Mouse (Mus musculus) embryonic facial prominence, embryonic 12.5 days (tissue): ENCODE measurements around the gene Pip5k1b. TPM values are rescaled to one million over a fixed set of nuclear protein-coding genes. Genes with fewer than 3 reads are reported as not detected.

Experiments
- ATAC-seq: fragments of 200-750 bp; cut with Nextera tagmentation; 2 replicates; pipeline ENCODE4 v1.8.0; 2017; ENCODE audit not compliant: insufficient number of reproducible peaks, insufficient read depth, low FRiP score, low TSS enrichment
- H3K27ac ChIP-seq: fragments of 300-500 bp; sonication (generic); 2 replicates; pipeline ENCODE4 v1.5.1; 2016; ENCODE audit warnings: mild to moderate bottlenecking
- H3K27me3 ChIP-seq: fragments of 300-500 bp; sonication (generic); 2 replicates; pipeline ENCODE4 v1.6.1; 2016; ENCODE audit warnings: mild to moderate bottlenecking, moderate library complexity
- H3K36me3 ChIP-seq: fragments of 300-500 bp; sonication (generic); 2 replicates; pipeline ENCODE4 v1.6.1; 2016; ENCODE audit warnings: mild to moderate bottlenecking
- H3K4me1 ChIP-seq: fragments of 300-500 bp; sonication (generic); 2 replicates; pipeline ENCODE4 v1.6.1; 2016
- H3K4me2 ChIP-seq: fragments of 300-500 bp; sonication (generic); replicated peaks from 2 replicates; pipeline ENCODE4 v1.6.1; 2016; ENCODE audit warnings: mild to moderate bottlenecking, moderate library complexity
- H3K4me3 ChIP-seq: fragments of 300-500 bp; sonication (generic); 2 replicates; pipeline ENCODE4 v1.5.1; 2016; ENCODE audit warnings: mild to moderate bottlenecking
- H3K9ac ChIP-seq: fragments of 300-500 bp; sonication (generic); 2 replicates; pipeline ENCODE4 v1.6.1; 2016; ENCODE audit warnings: mild to moderate bottlenecking, moderate library complexity
- H3K9me3 ChIP-seq: fragments of 300-500 bp; sonication (generic); 2 replicates; pipeline ENCODE4 v1.6.1; 2016; ENCODE audit warnings: mild to moderate bottlenecking, moderate library complexity
- WGBS: fragments of 180-500 bp; shearing (Covaris S2); methylation state at CpG from one replicate; pipeline ENCODE4 v1.1.7; 2016; 5-methylcytosine and 5-hydroxymethylcytosine counted together
- polyA plus RNA-seq: library from polyadenylated mRNA; unstranded; fragments of >200 nt; fragmentation: Nextera tagmentation; extraction: Ambion mirVana; gene quantifications from 2 replicates; pipeline ENCODE4 v1.2.1, GENCODE M21; 2016

Pip5k1b gene
- polyA plus RNA-seq, 1 experiment from 2014 or later, result 2.0 TPM

DNA sequence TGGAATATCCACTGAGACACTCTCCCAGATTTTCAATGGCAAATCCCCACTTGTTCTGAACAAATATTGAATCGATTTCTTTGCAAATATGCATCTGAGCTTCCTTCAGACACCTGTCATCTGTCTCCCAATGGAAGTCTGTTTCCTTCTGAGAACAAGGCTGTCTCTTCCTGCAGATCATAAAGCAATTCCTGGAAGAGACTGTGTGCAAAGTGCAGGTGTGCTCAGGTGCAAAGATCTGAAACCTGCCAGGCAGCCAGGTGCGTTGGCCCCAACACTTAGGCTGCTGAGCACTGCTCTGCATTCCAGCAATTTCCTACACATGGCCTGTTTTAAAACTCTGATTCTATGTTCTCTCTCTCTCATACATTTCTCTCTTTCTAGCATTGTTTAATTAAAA, 237.9 kb downstream of the Pip5k1b start:
- no peaks in the 10 kb centered on the region for H3K36me3 ChIP-seq
- no peak overlapping the region for H3K27ac ChIP-seq
- no peak overlapping the region for H3K9ac ChIP-seq
- 83% methylated on average over 2 of the region's 2 CpGs for WGBS
- no peak for ATAC-seq
- peaks cover 2% of the 10 kb centered on the region; the same call in 1 of the 2 replicates for H3K4me1 ChIP-seq
- H3K9me3 ChIP-seq, result no peaks in the 10 kb centered on the region
- H3K4me2 ChIP-seq, result no peak overlapping the region
- H3K27me3 ChIP-seq, result no peaks in the 10 kb centered on the region
- H3K4me3 ChIP-seq, result no peak overlapping the region

DNA sequence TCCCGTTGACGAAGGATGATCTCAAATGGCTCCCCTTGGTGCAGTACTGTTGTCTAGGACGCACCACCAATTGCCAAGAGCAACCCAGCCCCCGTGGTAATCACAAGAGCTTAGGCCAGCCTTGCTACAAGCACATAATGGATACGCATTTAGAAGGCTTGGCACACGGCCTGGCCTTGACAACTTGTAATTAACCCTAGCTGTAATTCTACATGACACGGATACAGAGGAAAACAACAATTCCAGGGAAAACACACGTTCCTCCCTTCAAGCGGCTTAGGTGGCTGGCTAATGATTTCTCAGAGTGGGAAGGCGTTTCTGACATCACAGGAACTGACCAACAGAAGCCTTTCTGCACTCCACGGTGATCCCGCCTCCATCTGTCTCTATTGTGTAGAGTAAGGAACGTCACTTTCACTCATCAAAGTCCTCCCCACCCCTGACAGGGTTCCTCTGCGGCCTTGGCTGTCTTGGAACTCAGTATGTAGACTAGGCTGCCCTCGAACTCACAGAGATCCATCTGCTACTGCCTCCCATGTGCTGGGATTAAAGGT, 238.6 kb downstream of the Pip5k1b start:
- Histone ChIP-seq H3K9ac (no peak overlapping the region), H3K4me2 (no peak overlapping the region), H3K27me3 (no peaks in the 10 kb centered on the region), H3K4me3 (no peak overlapping the region), H3K9me3 (no peaks in the 10 kb centered on the region), H3K4me1 (peaks cover 2% of the 10 kb centered on the region; the same call in 1 of the 2 replicates), H3K27ac (no peak overlapping the region), H3K36me3 (no peaks in the 10 kb centered on the region)
- 55% methylated on average over 15 of the region's 15 CpGs for WGBS
- no peak for ATAC-seq

DNA sequence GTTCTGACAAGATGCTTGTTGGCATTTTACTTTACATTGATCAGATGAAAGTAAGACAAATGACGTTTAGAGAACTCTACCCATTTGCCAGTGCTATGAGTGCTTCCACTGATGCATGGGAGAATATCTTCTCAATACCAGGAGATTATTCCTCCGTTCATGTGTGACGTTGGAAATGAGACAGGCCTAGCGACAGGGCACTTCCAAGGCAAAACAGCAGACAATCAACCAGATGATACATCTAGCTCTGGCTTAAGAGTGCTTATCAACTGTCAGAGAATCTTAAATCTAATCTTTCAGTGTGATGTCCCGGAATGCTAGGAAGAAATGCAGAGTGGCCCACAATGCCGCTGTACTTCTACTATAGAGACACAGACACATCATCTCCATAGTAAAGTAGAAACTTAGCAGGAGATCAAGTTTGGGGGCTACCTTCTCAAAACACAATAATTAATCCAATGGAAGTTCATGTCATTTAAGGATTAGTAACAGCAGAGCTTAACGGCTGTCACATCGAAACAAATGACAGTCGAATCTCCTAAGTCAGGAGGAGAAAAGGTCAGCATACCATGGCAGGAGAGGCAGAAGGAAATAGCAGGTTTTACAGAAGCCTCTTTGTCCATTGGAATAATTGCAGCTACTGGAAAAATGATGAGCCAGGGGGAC, 239.5 kb downstream of the Pip5k1b start:
- 63% methylated on average over 9 of the region's 9 CpGs for WGBS
- Histone ChIP-seq H3K4me1 (peaks cover 2% of the 10 kb centered on the region; the same call in 1 of the 2 replicates), H3K27ac (no peak overlapping the region), H3K9ac (no peak overlapping the region), H3K27me3 (no peaks in the 10 kb centered on the region), H3K4me2 (no peak overlapping the region), H3K4me3 (no peak overlapping the region), H3K9me3 (no peaks in the 10 kb centered on the region), H3K36me3 (no peaks in the 10 kb centered on the region)
- no peak for ATAC-seq

DNA sequence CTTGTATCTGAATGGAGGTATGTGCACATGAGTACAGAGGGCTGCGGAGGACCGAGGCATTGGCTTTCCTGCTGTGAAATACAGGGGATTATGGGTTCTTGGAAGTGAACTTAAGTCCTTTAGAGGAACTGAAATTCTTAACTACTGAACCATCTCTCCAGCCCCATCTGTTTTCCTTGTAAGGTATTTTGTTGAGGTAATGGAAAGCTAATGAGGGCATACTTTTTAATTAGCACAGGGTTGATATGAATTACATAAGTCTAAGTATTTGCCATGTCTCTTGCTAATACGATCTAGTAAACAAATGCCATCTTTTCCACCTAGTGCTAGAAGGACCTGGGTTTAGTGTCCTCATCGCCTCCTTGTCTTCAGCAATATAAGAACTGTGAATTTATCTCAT, 240.4 kb downstream of the Pip5k1b start:
- WGBS, result 90% methylated on average over 4 of the region's 4 CpGs
- H3K9me3 ChIP-seq, result no peaks in the 10 kb centered on the region
- ATAC-seq, result no peak
- no peaks in the 10 kb centered on the region for H3K36me3 ChIP-seq
- H3K4me1 ChIP-seq, result peaks cover 2% of the 10 kb centered on the region; the same call in 1 of the 2 replicates
- no peak overlapping the region for H3K4me2 ChIP-seq
- no peak overlapping the region for H3K4me3 ChIP-seq
- H3K27ac ChIP-seq, result no peak overlapping the region
- H3K9ac ChIP-seq, result no peak overlapping the region
- H3K27me3 ChIP-seq, result no peaks in the 10 kb centered on the region

DNA sequence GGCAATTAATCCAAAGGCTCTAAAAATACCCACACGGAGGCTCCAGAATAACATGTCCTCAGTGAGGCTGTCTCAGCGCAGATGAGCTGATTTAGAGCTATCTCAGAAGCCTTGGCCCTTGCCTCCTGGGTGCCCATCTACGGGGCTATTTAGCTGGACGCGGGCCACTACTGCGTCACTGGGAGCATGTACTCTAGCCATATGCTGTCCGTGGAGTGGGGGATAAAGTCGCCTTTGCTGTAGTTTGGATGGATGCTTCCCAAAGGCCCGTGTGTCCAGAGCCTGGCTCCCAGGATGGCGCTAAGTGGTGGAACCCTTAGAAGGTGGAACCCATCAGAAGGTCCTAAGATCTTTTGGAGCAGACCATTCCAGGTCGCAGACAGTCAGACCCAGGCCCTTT, 241.0 kb downstream of the Pip5k1b start:
- no peak overlapping the region for H3K9ac ChIP-seq
- WGBS, result 94% methylated on average over 11 of the region's 11 CpGs
- no peaks in the 10 kb centered on the region for H3K36me3 ChIP-seq
- ATAC-seq, result no peak
- no peaks in the 10 kb centered on the region for H3K9me3 ChIP-seq
- no peaks in the 10 kb centered on the region for H3K27me3 ChIP-seq
- H3K4me1 ChIP-seq, result peaks cover 2% of the 10 kb centered on the region; the same call in 1 of the 2 replicates
- no peak overlapping the region for H3K4me3 ChIP-seq
- H3K4me2 ChIP-seq, result no peak overlapping the region
- H3K27ac ChIP-seq, result no peak overlapping the region

DNA sequence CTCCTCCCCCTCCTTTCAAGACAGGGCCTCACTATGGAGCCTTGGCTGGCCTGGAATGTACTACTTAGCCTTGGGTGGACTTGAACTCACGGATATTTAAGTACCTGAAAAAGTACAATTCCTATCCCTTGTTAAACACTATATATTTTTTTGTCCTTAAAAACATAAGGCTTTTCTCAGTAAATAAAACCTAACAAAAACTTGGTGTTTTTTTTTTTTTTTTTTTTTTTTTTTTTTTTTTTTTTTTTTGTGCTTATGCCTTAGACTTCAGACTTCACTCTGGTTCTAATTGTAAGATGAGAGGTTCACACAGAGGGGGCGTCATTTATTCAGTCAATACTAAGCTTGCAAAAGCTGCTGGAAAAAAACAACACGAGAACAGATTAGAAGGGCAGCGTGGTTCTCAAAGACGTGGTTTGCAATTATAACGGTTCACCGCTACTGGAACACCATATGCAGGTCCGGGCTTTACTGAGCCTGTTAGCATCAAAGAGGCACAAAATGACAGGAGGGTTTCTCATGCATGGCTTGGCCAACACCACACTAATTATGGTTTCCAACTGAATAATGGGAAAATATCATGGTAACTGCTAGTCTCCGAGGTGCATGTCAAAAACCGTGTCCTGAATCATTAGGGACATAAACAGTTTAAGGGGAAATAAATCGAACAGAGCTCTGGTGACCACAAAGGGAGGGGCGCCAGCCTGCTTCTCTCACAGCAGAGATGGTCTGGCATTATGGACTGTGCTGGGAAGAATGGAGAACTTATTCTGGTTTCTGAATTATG, 242.9 kb downstream of the Pip5k1b start:
- 63% methylated on average over 12 of the region's 12 CpGs for whole genome bisulfite sequencing
- H3K27me3 ChIP-seq, result no peaks in the 10 kb centered on the region
- peak; percentile 75; the same call in 1 of the 2 replicates for ATAC-seq
- H3K36me3 ChIP-seq, result no peaks in the 10 kb centered on the region
- H3K4me1 ChIP-seq, result peaks cover 7% of the 10 kb centered on the region; the same call in 1 of the 2 replicates
- H3K9ac ChIP-seq, result no peak overlapping the region
- H3K4me2 ChIP-seq, result no peak overlapping the region
- no peak overlapping the region for H3K4me3 ChIP-seq
- H3K27ac ChIP-seq, result no peak overlapping the region
- H3K9me3 ChIP-seq, result no peaks in the 10 kb centered on the region

DNA sequence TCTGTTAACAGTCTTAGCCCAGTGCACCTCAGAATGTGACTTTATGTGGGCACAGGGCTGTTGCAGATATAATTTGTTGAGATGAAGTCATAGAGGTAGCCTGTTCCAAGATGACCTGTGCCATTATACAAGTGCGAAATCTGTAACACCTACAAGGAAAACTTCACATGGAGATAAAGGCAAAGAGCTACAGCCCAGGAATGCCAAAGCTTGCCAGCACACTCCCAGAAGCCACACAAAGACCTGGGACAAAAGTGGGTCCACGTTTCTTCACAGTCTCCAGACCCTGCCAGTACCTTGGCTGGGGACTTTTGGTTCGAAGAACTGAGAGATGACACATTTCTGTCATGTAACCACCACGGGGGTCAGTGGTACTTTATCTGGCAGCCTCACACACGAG, 243.6 kb downstream of the Pip5k1b start:
- Histone ChIP-seq H3K4me3 (no peak overlapping the region), H3K4me1 (peaks cover 9% of the 10 kb centered on the region; the same call in 1 of the 2 replicates), H3K27ac (no peak overlapping the region), H3K9ac (no peak overlapping the region), H3K36me3 (no peaks in the 10 kb centered on the region), H3K9me3 (no peaks in the 10 kb centered on the region), H3K4me2 (no peak overlapping the region), H3K27me3 (no peaks in the 10 kb centered on the region)
- WGBS, result 77% methylated on average over 5 of the region's 5 CpGs
- no peak for ATAC-seq

DNA sequence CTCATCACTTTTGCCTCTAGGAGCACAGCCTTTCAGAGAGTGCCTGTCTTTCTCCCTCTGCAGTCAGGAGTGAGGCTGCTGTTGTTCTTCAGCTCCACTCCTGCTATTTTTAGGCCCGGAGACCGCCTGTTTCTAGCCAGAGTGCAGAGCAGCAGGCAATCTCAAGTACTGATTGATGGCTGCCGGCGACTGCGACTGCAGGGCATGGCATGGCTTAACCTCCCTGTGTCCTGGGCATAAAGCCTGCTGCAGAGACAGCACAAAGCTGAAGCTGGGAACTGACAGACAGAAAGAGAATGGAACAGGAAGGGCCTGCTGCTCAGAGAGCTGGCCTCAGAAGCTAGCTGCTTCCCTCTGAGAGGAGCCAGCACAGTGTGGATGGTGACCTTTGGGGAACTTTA, 247.4 kb downstream of the Pip5k1b start:
- H3K4me2 ChIP-seq, result no peak overlapping the region
- no peak for ATAC-seq
- WGBS, result 11% methylated on average over 5 of the region's 5 CpGs
- no peaks in the 10 kb centered on the region for H3K36me3 ChIP-seq
- H3K27me3 ChIP-seq, result no peaks in the 10 kb centered on the region
- H3K27ac ChIP-seq, result peak overlapping the region; percentile 63; the same call in 1 of the 2 replicates
- no peaks in the 10 kb centered on the region for H3K9me3 ChIP-seq
- H3K9ac ChIP-seq, result peak overlapping the region; percentile 0; the same call in 1 of the 2 replicates
- H3K4me3 ChIP-seq, result no peak overlapping the region
- peaks cover 9% of the 10 kb centered on the region; the same call in 1 of the 2 replicates for H3K4me1 ChIP-seq

DNA sequence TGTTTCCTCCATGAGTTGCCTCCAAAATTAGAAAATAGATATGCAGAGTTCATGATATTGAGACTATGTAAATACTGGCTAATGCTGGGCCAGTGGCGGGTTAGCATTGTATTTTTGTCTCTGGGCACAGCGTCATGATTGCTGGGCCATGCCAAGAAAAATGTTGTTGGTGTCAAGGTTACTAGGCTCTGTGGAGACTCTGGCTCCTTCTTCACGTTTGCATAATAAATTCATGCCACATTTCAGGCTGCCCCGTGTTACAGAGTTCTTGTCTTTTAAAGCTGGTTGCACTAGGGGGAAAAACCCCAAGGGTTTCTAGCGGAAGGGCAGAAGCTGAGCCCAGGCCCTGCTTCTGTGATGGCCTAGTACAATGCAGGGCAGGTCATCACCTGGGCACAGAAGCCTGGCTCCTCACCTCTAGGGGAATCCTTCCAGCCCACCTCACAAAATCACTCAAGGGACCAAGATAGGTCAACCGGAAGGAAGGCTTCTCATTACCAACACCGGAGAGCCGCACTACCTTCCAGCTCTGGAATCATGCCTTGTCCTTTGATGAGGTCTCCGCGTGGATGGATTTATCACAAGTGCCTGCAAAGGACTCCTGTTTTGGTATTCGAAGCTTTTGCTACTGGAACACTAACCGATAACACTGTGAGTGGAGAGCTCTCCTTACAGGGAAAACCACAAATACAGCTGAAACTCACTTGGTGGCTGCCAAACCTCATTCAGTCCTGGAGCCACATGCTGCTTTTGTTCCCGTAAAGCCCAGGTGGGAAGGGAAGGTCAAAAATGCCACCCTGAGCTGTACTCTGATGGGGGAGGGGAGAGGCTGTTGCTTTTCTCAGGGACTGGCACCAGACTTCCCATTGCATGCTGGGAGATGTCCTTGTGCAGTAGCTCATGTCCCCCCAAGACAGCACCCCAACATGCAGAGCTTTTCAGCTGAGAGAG, 248.1 kb downstream of the Pip5k1b start:
- H3K9ac ChIP-seq, result peak overlapping the region; percentile 0; the same call in 1 of the 2 replicates
- no peak overlapping the region for H3K4me3 ChIP-seq
- no peak overlapping the region for H3K4me2 ChIP-seq
- ATAC-seq, result no peak
- peaks cover 9% of the 10 kb centered on the region; the same call in 1 of the 2 replicates for H3K4me1 ChIP-seq
- H3K27me3 ChIP-seq, result no peaks in the 10 kb centered on the region
- peak overlapping the region; percentile 63; the same call in 1 of the 2 replicates for H3K27ac ChIP-seq
- no peaks in the 10 kb centered on the region for H3K36me3 ChIP-seq
- no peaks in the 10 kb centered on the region for H3K9me3 ChIP-seq
- 60% methylated on average over 13 of the region's 13 CpGs for WGBS

DNA sequence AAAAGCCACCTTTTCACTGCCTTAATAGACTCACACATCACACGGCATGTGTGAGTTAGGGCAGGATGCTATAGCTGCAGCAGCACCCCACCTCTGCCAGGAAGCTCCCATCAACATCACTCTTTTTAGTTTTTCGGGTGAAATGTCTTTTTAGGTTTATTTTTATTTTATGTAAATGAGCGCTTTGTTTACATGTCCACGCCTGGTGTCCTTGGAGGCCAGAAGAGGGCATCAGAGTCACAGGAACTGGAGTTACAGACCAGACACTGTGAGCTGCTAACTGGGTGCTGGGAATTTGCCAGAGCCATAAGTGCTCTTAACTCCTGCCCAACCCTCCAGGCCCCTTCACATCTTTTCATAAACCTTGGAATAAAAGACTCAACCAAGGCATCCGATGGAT, 249.3 kb downstream of the Pip5k1b start:
- Histone ChIP-seq H3K9ac (no peak overlapping the region), H3K4me3 (no peak overlapping the region), H3K36me3 (no peaks in the 10 kb centered on the region), H3K27me3 (no peaks in the 10 kb centered on the region), H3K27ac (no peak overlapping the region), H3K4me2 (no peak overlapping the region), H3K9me3 (no peaks in the 10 kb centered on the region), H3K4me1 (peaks cover 9% of the 10 kb centered on the region; the same call in 1 of the 2 replicates)
- ATAC-seq, result no peak
- WGBS, result 93% methylated on average over 5 of the region's 5 CpGs

DNA sequence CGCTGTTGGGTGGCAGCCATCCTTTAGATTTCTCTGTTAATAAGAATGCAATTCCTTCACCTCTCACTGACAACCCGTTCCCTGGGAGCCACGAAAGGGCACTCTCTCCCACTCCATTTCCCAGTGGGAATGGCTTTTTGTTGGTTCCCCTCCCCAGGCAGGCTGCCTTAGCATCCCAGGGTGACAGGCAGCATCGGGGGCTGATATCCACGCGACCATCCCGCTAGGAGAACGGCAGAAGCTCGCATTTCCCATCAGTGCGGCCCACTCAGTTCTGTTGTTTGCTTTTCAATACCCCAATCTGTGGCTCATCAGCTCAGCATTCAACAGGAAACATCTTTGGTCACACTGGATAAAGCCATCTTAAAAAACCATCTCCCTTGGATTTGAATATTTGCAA, 253.5 kb downstream of the Pip5k1b start:
- no peak overlapping the region for H3K4me2 ChIP-seq
- H3K27ac ChIP-seq, result no peak overlapping the region
- ATAC-seq, result no peak
- H3K4me3 ChIP-seq, result no peak overlapping the region
- no peaks in the 10 kb centered on the region for H3K9me3 ChIP-seq
- H3K4me1 ChIP-seq, result no peaks in the 10 kb centered on the region
- H3K36me3 ChIP-seq, result no peaks in the 10 kb centered on the region
- WGBS, result 49% methylated on average over 10 of the region's 10 CpGs
- H3K9ac ChIP-seq, result no peak overlapping the region
- H3K27me3 ChIP-seq, result no peaks in the 10 kb centered on the region
